Mouse (Mus musculus) layer of hippocampus, adult 8-10 months (tissue): ENCODE data around the gene Nacc1. TPM values are rescaled to one million over a fixed set of nuclear protein-coding genes. Genes with fewer than 3 reads are reported as not detected.

Experiments used
- DNase-seq, 2 experiments: peaks; one replicate each; pipeline ENCODE4 v3.0.0; 2022; ENCODE audit warnings: low spot score in 2 of 2
- total RNA-seq, 4 experiments: library from RNA; stranded (reverse); gene quantifications; 2 replicates each; pipeline ENCODE4 v1.2.4; 2022

Gene Nacc1
- 10 to 100 TPM; 86.2 to 91.2 (median 87.6) TPM for total RNA-seq

- peak in 1 of 2 experiments; percentile 78 for DNase-seq
Observed at GRCm38 (mm10) chr8:84687705-84688100, at the start of gene Nacc1. TSS of gene Nacc1 (minus strand) at chr8:84687862.

- DNase-seq = no peak
Observed at GRCm38 (mm10) chr8:84736521-84736920, 48.9 kb upstream of the Nacc1 start.

- no peak for DNase-seq
Observed at GRCm38 (mm10) chr8:84735597-84735996, 47.9 kb upstream of the Nacc1 start.

GRCm38 (mm10) chr8:84734680-84735079 is 47.0 kb upstream of the Nacc1 start:
- no peak for DNase-seq

GRCm38 (mm10) chr8:84733959-84734358 is 46.3 kb upstream of the Nacc1 start:
- DNase-seq = no peak

GRCm38 (mm10) chr8:84732996-84733395 is 45.3 kb upstream of the Nacc1 start:
- DNase-seq = no peak

GRCm38 (mm10) chr8:84732545-84732944 is 44.9 kb upstream of the Nacc1 start:
- no peak for DNase-seq

- no peak for DNase-seq
Observed at GRCm38 (mm10) chr8:84731371-84732177, 43.9 kb upstream of the Nacc1 start.

- DNase-seq = no peak
Observed at GRCm38 (mm10) chr8:84730541-84731370, 43.1 kb upstream of the Nacc1 start.

GRCm38 (mm10) chr8:84729921-84730362 is 42.3 kb upstream of the Nacc1 start:
- peak; percentile 59 to 63 for DNase-seq

- DNase-seq = peak in 1 of 2 experiments; percentile 59
Observed at GRCm38 (mm10) chr8:84728474-84728873, 40.8 kb upstream of the Nacc1 start.

GRCm38 (mm10) chr8:84725941-84726259 is 38.2 kb upstream of the Nacc1 start:
- DNase-seq = no peak

- DNase-seq = no peak
Observed at GRCm38 (mm10) chr8:84725246-84725940, 37.7 kb upstream of the Nacc1 start.

GRCm38 (mm10) chr8:84724683-84725082 is 37.0 kb upstream of the Nacc1 start:
- DNase-seq = no peak

- DNase-seq = no peak
Observed at GRCm38 (mm10) chr8:84723571-84723900, 35.9 kb upstream of the Nacc1 start.

GRCm38 (mm10) chr8:84722850-84723570 is 35.3 kb upstream of the Nacc1 start, which contains the start of gene G430095P16Rik:
TSS of gene G430095P16Rik (plus strand) at chr8:84723007.
- DNase-seq = peak; percentile 55 to 68

GRCm38 (mm10) chr8:84722530-84722849 is 34.8 kb upstream of the Nacc1 start:
- no peak for DNase-seq

GRCm38 (mm10) chr8:84718959-84719690 is 31.5 kb upstream of the Nacc1 start:
- DNase-seq = no peak

- no peak for DNase-seq
Observed at GRCm38 (mm10) chr8:84718476-84718875, 30.8 kb upstream of the Nacc1 start.

- no peak for DNase-seq
Observed at GRCm38 (mm10) chr8:84716790-84717189, 29.1 kb upstream of the Nacc1 start.
